Mouse (Mus musculus) liver, embryonic 14.5 days (tissue): ENCODE measurements around the gene Rnf166.

Experiments used
- CTCF ChIP-seq: IDR thresholded peaks from 2 replicates; pipeline ENCODE4 v1.5.1; 2016; ENCODE audit warnings: antibody characterized with exemption, low read depth, control low read depth
- EP300 ChIP-seq: IDR thresholded peaks from 2 replicates; pipeline ENCODE4 v1.6.1; 2016; ENCODE audit warnings: antibody characterized with exemption, low read depth

DNA sequence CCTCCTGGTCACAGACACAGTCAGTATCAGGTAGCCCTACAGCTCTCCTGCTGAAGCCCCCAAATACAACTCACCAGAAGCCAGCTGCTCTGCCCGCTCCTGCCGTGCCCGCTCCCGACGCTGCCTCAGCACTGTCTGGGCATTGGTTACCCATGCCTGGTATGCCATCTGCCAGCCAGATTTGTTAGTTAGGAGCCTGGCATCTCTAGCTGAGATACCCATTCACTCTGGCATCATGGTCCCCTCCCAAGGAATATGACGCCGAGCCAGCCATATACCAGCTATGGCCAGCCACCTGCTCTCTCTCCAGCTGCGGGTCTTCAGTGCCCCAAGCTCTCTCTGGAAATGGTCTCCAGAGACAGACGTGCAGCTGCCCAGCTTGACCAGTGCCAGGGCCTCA lies 12.5 kb upstream of the Rnf166 start:
- TF ChIP-seq CTCF (no peak), EP300 (no peak)
